Mouse (Mus musculus) intestine, embryonic 14.5 days (tissue): ENCODE measurements around the gene Unc5b. TPM values are rescaled to one million over a fixed set of nuclear protein-coding genes. Genes with fewer than 3 reads are reported as not detected.

Experiments
- ATAC-seq: fragments of 200-750 bp; cut with Nextera tagmentation; replicated peaks from 2 replicates; pipeline ENCODE4 v1.8.0; 2017; ENCODE audit warnings: low read depth, moderate number of reproducible peaks, moderate TSS enrichment, moderate library complexity; ENCODE audit not compliant: low FRiP score, low TSS enrichment
- DNase-seq: peaks from one replicate; pipeline ENCODE4 v3.0.0-alpha.2; 2018; ENCODE audit warnings: low spot score
- H3K27ac ChIP-seq: fragments of 300-500 bp; sonication (generic); 2 replicates; pipeline ENCODE4 v1.5.1; 2014; ENCODE audit warnings: low read depth, mild to moderate bottlenecking, control low read depth
- H3K27me3 ChIP-seq: fragments of 300-500 bp; sonication (generic); replicated peaks from 2 replicates; pipeline ENCODE4 v1.6.1; 2014; ENCODE audit warnings: low read length, control low read depth; ENCODE audit not compliant: control insufficient read depth, insufficient read depth
- H3K36me3 ChIP-seq: fragments of 300-500 bp; sonication (generic); 2 replicates; pipeline ENCODE4 v1.6.1; 2014; ENCODE audit warnings: low read length, control low read depth; ENCODE audit not compliant: control insufficient read depth, insufficient read depth
- H3K4me1 ChIP-seq: fragments of 300-500 bp; sonication (generic); replicated peaks from 2 replicates; pipeline ENCODE4 v1.6.1; 2014; ENCODE audit warnings: low read length, control low read depth, mixed read lengths; ENCODE audit not compliant: control insufficient read depth, insufficient read depth
- H3K4me2 ChIP-seq: fragments of 300-500 bp; sonication (generic); 2 replicates; pipeline ENCODE4 v1.6.1; 2014; ENCODE audit warnings: low read length
- H3K4me3 ChIP-seq: fragments of 300-500 bp; sonication (generic); 2 replicates; pipeline ENCODE4 v1.5.1; 2014; ENCODE audit warnings: low read depth, low read length, control low read depth, mixed read lengths
- H3K9ac ChIP-seq: fragments of 300-500 bp; sonication (generic); 2 replicates; pipeline ENCODE4 v1.6.1; 2014; ENCODE audit warnings: mild to moderate bottlenecking, low read length
- H3K9me3 ChIP-seq: fragments of 300-500 bp; sonication (generic); 2 replicates; pipeline ENCODE4 v1.6.1; 2016; ENCODE audit warnings: low read length, control low read depth; ENCODE audit not compliant: control insufficient read depth
- WGBS: fragments of 180-500 bp; shearing (Covaris S2); extraction: QIAGEN DNeasy Blood & Tissue Kit; methylation state at CpG from one replicate; pipeline ENCODE4 v1.1.7; 2014; 5-methylcytosine and 5-hydroxymethylcytosine counted together
- polyA plus RNA-seq: library from polyadenylated mRNA; unstranded; fragments of >200 nt; fragmentation: Nextera tagmentation; extraction: Ambion mirVana; gene quantifications from 2 replicates; pipeline ENCODE4 v1.2.1, GENCODE M21; 2014

Gene Unc5b
- polyA plus RNA-seq, 1 experiment from 2014 or later, result 5.2 TPM

GRCm38 (mm10) chr10:60797682-60798422, 33.5 kb downstream of the Unc5b start:
- no peaks in the 10 kb centered on the region for H3K27me3 ChIP-seq
- no peak for ATAC-seq
- no peak for DNase-seq
- no peak overlapping the region for H3K27ac ChIP-seq
- H3K36me3 ChIP-seq, result no peaks in the 10 kb centered on the region
- no peak overlapping the region for H3K4me2 ChIP-seq
- peaks cover 34% of the 10 kb centered on the region for H3K4me1 ChIP-seq
- WGBS, result 73% methylated on average over 14 of the region's 14 CpGs
- H3K9ac ChIP-seq, result no peak overlapping the region
- H3K4me3 ChIP-seq, result no peak overlapping the region
- H3K9me3 ChIP-seq, result no peaks in the 10 kb centered on the region

DNA sequence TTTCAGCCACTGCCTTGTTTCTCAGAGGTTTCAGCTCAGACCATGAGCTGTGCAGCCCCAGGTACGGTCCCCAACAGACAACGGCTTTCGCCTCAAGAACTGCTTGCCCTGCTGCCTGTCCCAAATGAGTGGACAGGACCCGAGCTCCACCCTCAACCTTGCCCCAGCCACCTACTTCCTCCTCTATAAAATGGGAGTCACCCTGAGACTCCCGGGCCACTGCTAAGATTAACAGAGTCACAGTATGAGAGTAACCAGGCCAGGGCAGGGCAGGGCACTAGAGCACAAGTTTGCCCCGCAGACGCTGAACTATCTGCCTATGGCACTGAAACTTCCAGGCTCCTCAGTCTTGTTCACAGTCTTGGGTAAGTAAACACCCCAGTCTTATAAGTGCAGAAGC, 34.9 kb downstream of the Unc5b start:
- H3K27ac ChIP-seq, result no peak overlapping the region
- no peaks in the 10 kb centered on the region for H3K27me3 ChIP-seq
- 68% methylated on average over 7 of the region's 7 CpGs for WGBS
- no peak overlapping the region for H3K9ac ChIP-seq
- ATAC-seq (no peak), DNase-seq (no peak)
- no peaks in the 10 kb centered on the region for H3K36me3 ChIP-seq
- H3K4me1 ChIP-seq, result peaks cover 39% of the 10 kb centered on the region
- no peak overlapping the region for H3K4me2 ChIP-seq
- no peak overlapping the region for H3K4me3 ChIP-seq
- H3K9me3 ChIP-seq, result no peaks in the 10 kb centered on the region

DNA sequence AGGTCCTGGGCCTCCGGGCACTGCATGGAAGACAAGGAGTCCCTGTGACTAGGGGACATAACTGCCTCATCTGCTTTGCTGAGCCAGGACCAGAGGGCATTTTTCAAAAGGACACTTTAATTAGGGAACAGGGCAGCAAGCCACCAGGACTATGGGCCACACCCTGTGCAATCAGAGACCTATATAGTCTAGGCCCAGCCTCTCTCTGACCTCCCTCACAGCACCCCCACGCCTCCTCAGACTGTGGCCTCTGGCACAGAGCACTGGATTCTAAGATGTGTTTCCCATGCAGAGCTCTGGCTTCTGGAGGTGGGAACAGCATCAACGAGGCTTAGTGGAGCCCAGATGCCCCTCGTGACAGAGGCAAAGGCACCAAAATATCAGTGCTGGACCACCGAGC, 35.4 kb downstream of the Unc5b start:
- Histone ChIP-seq H3K36me3 (no peaks in the 10 kb centered on the region), H3K9me3 (no peaks in the 10 kb centered on the region), H3K27me3 (no peaks in the 10 kb centered on the region), H3K4me3 (no peak overlapping the region), H3K9ac (no peak overlapping the region), H3K27ac (no peak overlapping the region), H3K4me1 (peaks cover 34% of the 10 kb centered on the region), H3K4me2 (no peak overlapping the region)
- WGBS, result 64% methylated on average over 5 of the region's 5 CpGs
- no peak for DNase-seq
- ATAC-seq, result no peak

DNA sequence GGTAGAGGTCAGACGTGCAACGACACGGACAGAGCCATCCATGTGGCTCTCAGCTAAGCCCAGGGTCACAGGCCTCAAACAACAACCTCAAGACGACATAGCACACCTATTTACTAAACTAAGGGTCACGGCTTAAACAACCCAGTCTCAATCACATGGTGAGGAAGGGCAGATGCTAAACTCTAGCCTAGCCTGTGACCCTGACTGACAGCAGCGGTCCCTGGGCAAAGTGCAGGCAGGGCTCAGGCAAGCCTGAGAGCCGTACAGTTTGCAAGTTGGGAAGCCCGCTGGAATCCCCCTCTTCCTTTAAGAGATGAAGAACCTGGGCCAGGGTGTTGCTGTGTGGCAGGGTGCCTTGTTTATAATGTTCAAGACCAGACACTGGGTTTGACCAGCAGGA, 36.6 kb downstream of the Unc5b start:
- no peak overlapping the region for H3K27ac ChIP-seq
- H3K27me3 ChIP-seq, result no peaks in the 10 kb centered on the region
- H3K4me1 ChIP-seq, result peaks cover 22% of the 10 kb centered on the region
- H3K4me2 ChIP-seq, result no peak overlapping the region
- WGBS, result 45% methylated on average over 8 of the region's 8 CpGs
- no peak overlapping the region for H3K4me3 ChIP-seq
- H3K9ac ChIP-seq, result no peak overlapping the region
- DNase-seq (no peak), ATAC-seq (no peak)
- H3K9me3 ChIP-seq, result no peaks in the 10 kb centered on the region
- no peaks in the 10 kb centered on the region for H3K36me3 ChIP-seq

DNA sequence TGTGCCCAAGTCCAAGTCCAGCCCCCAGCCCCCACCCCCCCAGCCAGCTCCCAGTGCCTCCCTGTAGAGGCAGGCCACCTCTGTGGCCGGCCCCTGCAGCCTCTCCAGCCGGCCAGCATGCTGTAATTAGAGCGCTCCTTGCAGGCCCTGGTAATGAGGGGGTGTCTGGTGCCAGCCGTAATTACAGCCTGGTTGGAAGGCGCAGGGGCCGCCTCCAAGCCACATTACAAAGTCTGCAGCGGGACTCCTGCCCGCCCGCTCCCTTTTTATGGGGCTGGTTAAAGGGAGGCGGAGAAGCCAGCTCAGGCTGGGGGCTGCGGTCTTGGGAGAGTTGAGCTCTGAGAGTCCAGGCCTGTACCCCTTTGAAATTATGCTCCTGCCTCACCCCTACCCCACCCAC, 37.0 kb downstream of the Unc5b start:
- no peak overlapping the region for H3K9ac ChIP-seq
- DNase-seq (no peak), ATAC-seq (no peak)
- no peaks in the 10 kb centered on the region for H3K9me3 ChIP-seq
- 45% methylated on average over 11 of the region's 11 CpGs for WGBS
- H3K27me3 ChIP-seq, result no peaks in the 10 kb centered on the region
- no peak overlapping the region for H3K4me3 ChIP-seq
- H3K36me3 ChIP-seq, result no peaks in the 10 kb centered on the region
- peaks cover 20% of the 10 kb centered on the region for H3K4me1 ChIP-seq
- H3K27ac ChIP-seq, result no peak overlapping the region
- no peak overlapping the region for H3K4me2 ChIP-seq

DNA sequence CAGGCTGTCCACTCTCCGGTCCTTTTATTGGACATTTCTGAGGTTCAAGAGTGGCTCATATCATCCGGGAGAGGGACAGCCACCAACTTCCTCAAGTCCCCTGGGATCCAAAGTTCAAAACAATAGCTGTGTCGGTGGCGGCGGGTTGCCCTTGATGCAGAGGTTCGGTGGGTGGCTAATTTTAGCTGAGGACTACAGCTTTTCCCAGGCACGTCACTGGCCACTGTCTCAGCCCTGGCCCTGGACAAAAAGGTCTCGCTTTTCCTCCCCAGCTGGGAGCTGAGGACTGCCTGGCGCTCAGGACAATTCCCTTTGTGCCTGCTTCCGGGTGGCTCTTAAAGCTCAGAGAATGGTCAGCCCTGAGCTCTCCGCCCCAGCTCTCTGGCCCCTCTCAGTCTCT, 38.5 kb downstream of the Unc5b start:
- no peak overlapping the region for H3K4me2 ChIP-seq
- no peak overlapping the region for H3K4me3 ChIP-seq
- H3K36me3 ChIP-seq, result no peaks in the 10 kb centered on the region
- DNase-seq, result no peak
- H3K9ac ChIP-seq, result no peak overlapping the region
- WGBS, result 39% methylated on average over 11 of the region's 11 CpGs
- no peaks in the 10 kb centered on the region for H3K9me3 ChIP-seq
- H3K27me3 ChIP-seq, result no peaks in the 10 kb centered on the region
- ATAC-seq, result no peak
- peak overlapping the region; percentile 4; the same call in 1 of the 2 replicates for H3K27ac ChIP-seq
- peaks cover 15% of the 10 kb centered on the region; the same call in 1 of the 2 replicates for H3K4me1 ChIP-seq

DNA sequence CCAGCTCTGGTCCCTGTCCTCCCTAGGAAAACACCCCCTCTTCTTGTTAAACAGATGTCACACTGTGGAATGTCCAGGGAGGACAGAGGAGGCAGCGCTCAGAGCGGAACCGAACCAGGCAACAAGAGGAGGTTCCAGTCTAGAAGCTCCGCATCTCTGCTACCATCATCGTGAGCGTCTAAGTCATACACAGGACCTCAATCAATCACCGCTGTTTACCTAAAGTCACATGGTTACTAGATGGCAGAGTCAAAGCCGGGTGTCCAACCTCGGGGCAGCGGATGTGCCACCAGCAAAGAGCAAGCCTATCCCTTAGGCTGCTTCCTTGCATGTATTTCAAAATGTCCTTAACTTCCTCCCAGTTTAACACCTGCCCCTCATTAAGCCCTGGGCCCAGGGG, 39.0 kb downstream of the Unc5b start:
- H3K9ac ChIP-seq, result no peak overlapping the region
- WGBS, result 30% methylated on average over 10 of the region's 10 CpGs
- H3K36me3 ChIP-seq, result no peaks in the 10 kb centered on the region
- ATAC-seq, result no peak
- H3K27ac ChIP-seq, result peak overlapping the region; percentile 4; the same call in 1 of the 2 replicates
- H3K4me3 ChIP-seq, result no peak overlapping the region
- peaks cover 15% of the 10 kb centered on the region; the same call in 1 of the 2 replicates for H3K4me1 ChIP-seq
- H3K4me2 ChIP-seq, result no peak overlapping the region
- no peak for DNase-seq
- H3K27me3 ChIP-seq, result no peaks in the 10 kb centered on the region
- H3K9me3 ChIP-seq, result no peaks in the 10 kb centered on the region

GRCm38 (mm10) chr10:60790912-60791311, 40.5 kb downstream of the Unc5b start:
- Histone ChIP-seq H3K4me2 (no peak overlapping the region), H3K27me3 (no peaks in the 10 kb centered on the region), H3K9ac (no peak overlapping the region), H3K9me3 (no peaks in the 10 kb centered on the region), H3K36me3 (no peaks in the 10 kb centered on the region), H3K4me3 (no peak overlapping the region), H3K4me1 (peaks cover 12% of the 10 kb centered on the region; the same call in 1 of the 2 replicates), H3K27ac (no peak overlapping the region)
- ATAC-seq (no peak), DNase-seq (no peak)
- WGBS, result 77% methylated on average over 6 of the region's 6 CpGs
